Mouse (Mus musculus): ENCODE measurements at regions not wholly inside any gene's neighbourhood (a gene's known extent, or its start where the extent isn't known, plus 50 kb on each side); places are given as distances from the start of the nearest gene placed in this dataset.

DNA sequence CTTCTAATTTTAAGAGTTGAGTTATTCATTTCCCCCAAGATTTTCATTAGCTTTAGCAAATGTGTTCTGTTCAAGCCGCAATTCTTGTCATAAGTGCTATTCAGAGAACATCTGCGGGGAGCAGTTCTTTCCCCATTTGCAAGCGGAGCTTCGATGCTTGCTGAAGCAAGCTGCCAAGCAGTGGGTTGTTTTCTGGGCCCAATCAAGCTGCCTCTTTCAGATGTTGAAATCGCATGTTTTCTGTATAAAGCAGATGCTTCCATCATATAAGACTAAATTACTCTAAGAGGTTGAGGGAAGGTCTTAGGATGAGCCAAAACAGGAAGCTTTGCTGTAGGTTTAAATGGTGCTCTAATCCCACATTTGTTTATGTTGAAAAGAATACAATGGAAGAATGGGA is 547.4 kb downstream of the Abca13 start:
- ATAC-seq (ENCODE audit: low TSS enrichment): peak; percentile 95

DNA sequence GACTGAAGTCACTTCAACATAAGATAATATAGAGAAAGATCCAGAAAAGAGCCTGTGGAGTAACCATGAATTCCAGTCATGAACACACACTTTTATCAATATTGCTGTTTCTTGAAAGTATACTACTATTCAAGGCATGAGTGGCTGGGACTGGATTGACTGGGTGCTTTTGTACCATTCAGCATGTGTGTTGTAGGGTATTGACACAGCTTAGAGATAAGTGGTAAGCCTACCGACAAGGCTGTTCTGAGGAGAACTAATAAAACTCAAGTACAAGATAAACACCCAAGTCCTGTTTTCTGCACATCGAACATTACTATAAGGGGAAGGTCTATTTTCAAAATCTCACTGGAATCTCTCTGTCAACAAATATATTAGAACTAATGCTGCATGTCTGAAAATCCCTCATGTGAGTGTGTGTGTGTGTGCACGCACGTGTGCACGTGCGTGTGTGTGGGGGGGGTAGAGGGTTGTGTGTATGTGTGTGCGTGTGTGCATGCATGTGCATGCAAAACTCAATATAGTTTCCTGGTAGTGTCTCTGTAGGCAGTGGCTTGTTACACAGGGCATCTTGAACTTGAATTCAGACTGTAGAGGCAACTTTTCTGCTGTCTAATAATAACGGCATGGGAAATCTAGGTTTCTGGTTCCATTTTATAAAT is 588.6 kb downstream of the Abca13 start:
- no peak for ATAC-seq (ENCODE audit: low TSS enrichment)

DNA sequence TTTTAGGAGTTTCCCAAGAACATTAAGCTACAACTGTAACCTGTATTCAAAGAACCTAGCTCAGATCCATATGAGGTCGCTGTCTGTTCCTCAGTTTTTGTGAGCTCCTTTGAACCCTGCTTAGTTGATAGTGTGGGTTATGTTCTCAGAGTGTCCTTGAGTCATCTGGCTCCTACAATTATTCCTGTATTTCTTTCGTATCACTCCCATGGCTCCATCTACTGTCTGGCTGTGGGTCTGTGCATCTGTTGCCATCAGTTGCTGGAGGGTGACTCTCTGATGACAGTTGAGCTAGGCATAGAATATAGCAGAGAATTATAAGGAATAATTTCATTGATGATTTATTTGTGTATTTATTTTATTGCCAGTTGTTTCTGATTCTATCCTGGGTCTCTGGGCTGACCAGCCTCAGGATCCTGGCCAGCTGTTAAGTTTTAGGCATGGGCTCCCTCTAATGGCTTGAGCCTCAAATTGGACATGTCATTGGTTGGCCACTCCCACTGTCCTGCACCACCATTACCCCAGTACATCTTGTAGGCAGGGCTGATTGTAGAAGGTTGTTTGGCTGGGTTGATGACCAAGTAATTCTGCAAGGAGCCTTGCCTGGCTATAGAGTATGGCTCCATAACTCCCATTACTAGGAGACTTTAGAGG is 601.6 kb downstream of the Abca13 start:
- no peak for ATAC-seq (ENCODE audit: low TSS enrichment)

DNA sequence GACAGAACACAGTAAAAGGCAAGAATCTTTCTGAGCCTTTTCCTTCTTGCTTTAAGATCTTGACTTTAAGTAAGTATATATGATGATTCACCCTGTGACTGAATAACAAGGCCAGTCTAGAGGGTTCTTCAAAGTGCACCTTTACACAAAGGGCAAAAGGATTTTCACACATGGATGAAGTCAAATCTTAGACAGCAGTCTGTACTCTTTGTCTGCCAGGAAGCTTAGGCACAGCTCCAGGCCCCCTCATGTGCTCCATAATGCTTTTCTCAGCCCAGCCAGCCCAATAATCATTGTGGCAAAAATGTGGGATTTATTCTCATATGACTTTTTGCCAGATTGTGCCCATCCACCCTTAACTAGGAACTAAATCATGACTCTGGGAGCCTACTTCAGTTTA is 647.9 kb downstream of the Abca13 start:
- no peak for ATAC-seq (ENCODE audit: low TSS enrichment)

DNA sequence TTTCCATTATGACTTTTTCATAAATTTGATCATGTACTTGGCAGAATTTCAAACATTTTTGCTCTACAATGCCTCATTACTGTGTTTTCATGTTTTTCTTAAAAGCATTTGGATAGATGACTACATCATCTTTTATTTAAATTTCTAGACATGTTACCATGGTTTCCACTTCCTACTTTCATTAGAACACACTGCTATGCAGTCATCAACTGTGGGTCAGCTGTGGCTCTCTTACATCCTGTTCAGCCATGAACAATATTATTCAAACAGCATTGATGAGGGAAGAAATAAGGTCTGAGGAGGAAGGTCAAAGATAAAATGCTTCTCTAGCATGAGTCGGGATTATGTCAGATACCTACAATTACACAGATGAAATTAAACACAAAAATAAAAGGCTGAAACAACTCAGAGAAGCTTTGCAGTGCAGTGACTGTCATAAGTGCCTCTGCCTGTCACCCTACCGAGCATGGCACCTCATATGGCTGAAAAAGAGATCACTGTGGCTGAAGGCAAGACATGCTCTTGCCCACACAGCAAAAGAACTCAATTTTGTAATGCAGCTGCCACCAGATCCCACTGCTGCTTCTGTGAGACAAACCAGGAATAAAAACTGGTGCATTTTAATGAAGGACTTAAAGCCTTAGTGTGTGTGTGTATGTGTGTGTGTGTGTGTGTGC is 676.9 kb downstream of the Abca13 start:
- no peak for ATAC-seq (ENCODE audit: low TSS enrichment)

Measured in frontal cortex, adult (tissue).